Mouse (Mus musculus) ES-E14 (cell line): ENCODE results near the gene Cbl. TPM values are rescaled to one million over a fixed set of nuclear protein-coding genes. Genes with fewer than 3 reads are reported as not detected.

ENCODE experiments used
- DNase-seq: peaks from one replicate; pipeline ENCODE4 v3.0.0-alpha.2; 2013; ENCODE audit warnings: low read depth, low spot score
- H3K27ac ChIP-seq: 2 replicates; pipeline ENCODE4 v1.5.1; 2012; ENCODE audit warnings: low read depth, mild to moderate bottlenecking, low read length, moderate library complexity, mixed read lengths; ENCODE audit not compliant: poor library complexity, insufficient read depth, severe bottlenecking
- H3K36me3 ChIP-seq: 2 replicates; pipeline ENCODE4 v1.6.1; 2012; ENCODE audit warnings: mild to moderate bottlenecking, low read length, moderate library complexity, mixed read lengths; ENCODE audit not compliant: control insufficient read depth, poor library complexity, insufficient read depth, severe bottlenecking
- H3K4me1 ChIP-seq, 2 experiments: fragments of 150-350 bp in 1 of 2; sonication (generic) in 1 of 2; 2 replicates each; pipeline ENCODE4 v1.6.1; 2012; ENCODE audit warnings: low read length in 2 of 2, mild to moderate bottlenecking in 1 of 2, mixed read lengths in 1 of 2; ENCODE audit not compliant: control insufficient read depth in 2 of 2, insufficient read depth in 2 of 2, poor library complexity in 1 of 2
- H3K4me3 ChIP-seq, 2 experiments: fragments of 150-350 bp in 1 of 2; sonication (generic) in 1 of 2; 2 replicates each; pipeline ENCODE4 v1.5.1; 2012; ENCODE audit warnings: low read length in 2 of 2, low read depth in 1 of 2, mild to moderate bottlenecking in 1 of 2, mixed read lengths in 1 of 2; ENCODE audit not compliant: insufficient read depth in 1 of 2, poor library complexity in 1 of 2, severe bottlenecking in 1 of 2
- H3K9ac ChIP-seq: 2 replicates; pipeline ENCODE4 v1.6.1; 2012; ENCODE audit warnings: low read depth, mild to moderate bottlenecking, low read length, mixed read lengths; ENCODE audit not compliant: poor library complexity, insufficient read depth, severe bottlenecking
- H3K9me3 ChIP-seq: fragments of 150-350 bp; sonication (generic); 2 replicates; pipeline ENCODE4 v1.6.1; 2012; ENCODE audit warnings: low read depth, mild to moderate bottlenecking, low read length; ENCODE audit not compliant: control insufficient read depth, insufficient read depth
- CHD2 ChIP-seq: IDR thresholded peaks from 2 replicates; pipeline ENCODE4 v1.6.1; 2014; ENCODE audit warnings: mild to moderate bottlenecking, low read depth, low read length, inconsistent platforms
- HCFC1 ChIP-seq: IDR thresholded peaks from 2 replicates; pipeline ENCODE4 v1.6.1; 2012; ENCODE audit warnings: low read length, inconsistent platforms, borderline replicate concordance; ENCODE audit not compliant: insufficient read depth
- MAFK ChIP-seq: IDR thresholded peaks from 2 replicates; pipeline ENCODE4 v1.6.1; 2014; ENCODE audit warnings: mild to moderate bottlenecking, low read depth, low read length, inconsistent platforms; ENCODE audit not compliant: insufficient read depth
- ZC3H11A ChIP-seq: IDR thresholded peaks from 2 replicates; pipeline ENCODE4 v1.6.1; 2012; ENCODE audit warnings: low read depth, mild to moderate bottlenecking, inconsistent platforms, low read length, borderline replicate concordance
- ZNF384 ChIP-seq: IDR thresholded peaks from 2 replicates; pipeline ENCODE4 v1.6.1; 2012; ENCODE audit warnings: low read depth, low read length, inconsistent platforms
- in situ Hi-C, 2 experiments: fragments of 600-800 bp; cut with MboI; formaldehyde crosslinking; loops; one replicate each; pipeline ENCODE4 v1.15.1; 2025; ENCODE audit warnings: low sequenced_read_pairs in 2 of 2, inconsistent platforms in 1 of 2; ENCODE audit not compliant: unreplicated experiment in 2 of 2
- total RNA-seq: library from RNA; depleted of rRNA; stranded (reverse); fragments of 300-350 nt; gene quantifications from 2 replicates; pipeline ENCODE4 v1.2.3, GENCODE M21; 2012

Cbl gene
- total RNA-seq, 1 experiment: 17.3 TPM

DNA sequence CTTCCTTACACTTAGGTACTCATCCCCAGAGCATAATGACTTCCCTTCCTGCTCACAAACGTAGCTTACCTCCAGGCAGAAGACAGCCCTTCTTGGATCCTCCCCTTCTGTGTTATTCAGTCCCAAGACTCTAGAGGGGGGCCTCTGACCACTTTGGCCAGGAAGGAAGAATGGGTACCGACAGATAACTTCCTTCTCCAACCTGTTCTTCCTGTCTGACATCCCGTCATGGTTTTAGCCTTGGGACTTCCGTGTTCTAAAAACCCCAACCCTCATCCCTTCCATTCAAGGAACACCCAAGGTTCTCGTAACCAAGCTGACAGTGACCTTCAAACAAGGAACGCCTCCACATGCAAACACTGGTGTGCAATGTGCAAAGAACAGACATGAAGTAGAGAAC is 34.6 kb upstream of the Cbl start, which contains the start of gene Nlrx1:
TSS of gene Nlrx1 (minus strand) at position 168 of the 400 bp plus-strand sequence.
- DNase-seq: no peak
- H3K9me3 ChIP-seq: no peaks in the 10 kb centered on the region
- H3K4me3 ChIP-seq: peak within 1 kb of the TSS; percentile 71 to 76
- in situ Hi-C loops: no loop called here
- peaks cover 0 to 2% of the 10 kb centered on the region in 2 experiments; a peak in 3 of 4 replicates for H3K4me1 ChIP-seq
- H3K9ac ChIP-seq: peak within 1 kb of the TSS; percentile 74
- H3K36me3 ChIP-seq: no peaks in the 10 kb centered on the region
- no peak within 1 kb of the TSS for H3K27ac ChIP-seq
- no peak for TF ChIP-seq ZNF384
- TF ChIP-seq CHD2: no peak
- TF ChIP-seq ZC3H11A: no peak
- TF ChIP-seq HCFC1: no peak
- TF ChIP-seq MAFK: no peak

- no peaks in the 10 kb centered on the region for H3K9me3 ChIP-seq
- in situ Hi-C loops: no loop called here
- peak; percentile 73 for DNase-seq
- H3K4me1 ChIP-seq: peaks cover 0 to 2% of the 10 kb centered on the region in 2 experiments; a peak in 3 of 4 replicates
- no peak for TF ChIP-seq ZNF384
- no peak overlapping the region for H3K27ac ChIP-seq
- peak overlapping the region; percentile 71 to 76 for H3K4me3 ChIP-seq
- H3K36me3 ChIP-seq: no peaks in the 10 kb centered on the region
- peak overlapping the region; percentile 74 for H3K9ac ChIP-seq
These were observed 34.1 kb upstream of the Cbl start for GRCm38 (mm10) chr9:44268027-44268360.

GRCm38 (mm10) chr9:44267319-44268026 is 33.6 kb upstream of the Cbl start:
- peak overlapping the region; percentile 71 to 76 for H3K4me3 ChIP-seq
- H3K36me3 ChIP-seq: no peaks in the 10 kb centered on the region
- no peak for DNase-seq
- H3K9me3 ChIP-seq: no peaks in the 10 kb centered on the region
- TF ChIP-seq HCFC1 (no peak), ZNF384 (no peak), CHD2 (no peak), ZC3H11A (no peak), MAFK (no peak)
- no peak overlapping the region for H3K27ac ChIP-seq
- in situ Hi-C loops: no loop called here
- H3K9ac ChIP-seq: peak overlapping the region; percentile 74
- peaks cover 2% of the 10 kb centered on the region in 2 experiments; a peak in 3 of 4 replicates for H3K4me1 ChIP-seq

DNA sequence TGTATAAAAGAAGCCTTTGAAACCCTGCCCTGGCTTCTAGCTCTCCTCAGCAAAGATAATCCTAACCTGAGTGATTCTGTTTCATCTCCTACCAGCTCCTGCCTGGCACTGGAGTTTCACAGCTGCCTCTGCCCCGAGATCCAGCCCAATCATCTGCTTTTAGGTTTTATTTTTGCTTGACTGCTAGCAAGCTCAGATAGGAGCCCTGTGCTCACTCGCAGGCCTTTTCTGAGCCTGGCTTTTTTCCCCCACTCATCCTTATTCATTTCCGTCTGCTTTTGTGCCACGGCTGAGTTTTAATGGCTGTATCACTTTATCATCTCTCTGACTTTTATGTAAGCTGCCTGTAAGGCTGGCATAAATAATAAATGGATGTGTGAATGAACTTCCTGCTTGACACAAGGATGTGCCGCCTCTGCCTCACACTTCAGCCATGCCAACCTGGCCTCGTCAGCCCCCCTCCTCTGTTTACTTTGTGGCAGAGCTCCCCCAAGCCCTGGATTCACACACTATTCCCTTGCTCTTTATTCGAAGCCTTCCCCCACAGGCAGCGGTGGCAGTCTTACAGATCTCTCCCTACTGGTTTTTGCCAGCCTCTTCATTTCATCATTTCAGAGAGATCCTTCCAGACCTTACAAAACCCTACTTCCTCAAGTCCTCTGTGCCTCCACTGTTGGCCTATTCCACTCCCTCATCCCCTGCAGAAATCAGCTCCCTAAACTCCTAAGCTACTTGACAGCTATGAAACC is 32.8 kb upstream of the Cbl start:
- no peak overlapping the region for H3K27ac ChIP-seq

More for the DNA sequence above, 32.8 kb upstream of the Cbl start:
- TF ChIP-seq ZC3H11A (no peak), CHD2 (no peak), HCFC1 (no peak), ZNF384 (no peak), MAFK (no peak)
- H3K4me3 ChIP-seq: no peak overlapping the region
- no peaks in the 10 kb centered on the region for H3K9me3 ChIP-seq
- peaks cover 2 to 6% of the 10 kb centered on the region in 2 experiments; a peak in 3 of 4 replicates for H3K4me1 ChIP-seq
- in situ Hi-C loops: no loop called here
- no peak overlapping the region for H3K9ac ChIP-seq
- no peak for DNase-seq
- H3K36me3 ChIP-seq: no peaks in the 10 kb centered on the region
